Mouse (Mus musculus) embryonic facial prominence, embryonic 11.5 days (tissue): ENCODE results near the gene Tssk6. TPM values are rescaled to one million over a fixed set of nuclear protein-coding genes. Genes with fewer than 3 reads are reported as not detected.

Experiments
- ATAC-seq: fragments of 200-750 bp; cut with Nextera tagmentation; replicated peaks from 2 replicates; pipeline ENCODE4 v1.8.0; 2017; ENCODE audit warnings: low read depth; ENCODE audit not compliant: insufficient number of reproducible peaks, low FRiP score, low TSS enrichment
- DNase-seq: peaks from one replicate; pipeline ENCODE4 v3.0.0-alpha.2; 2015; ENCODE audit warnings: low spot score
- H3K27ac ChIP-seq: fragments of 300-500 bp; sonication (generic); replicated peaks from 2 replicates; pipeline ENCODE4 v1.5.1; 2014; ENCODE audit warnings: mild to moderate bottlenecking, low read depth, low read length, control low read depth
- H3K27me3 ChIP-seq: fragments of 300-500 bp; sonication (generic); 2 replicates; pipeline ENCODE4 v1.6.1; 2014; ENCODE audit warnings: mild to moderate bottlenecking, low read length, moderate library complexity, mixed read lengths; ENCODE audit not compliant: control insufficient read depth, insufficient read depth
- H3K36me3 ChIP-seq: fragments of 300-500 bp; sonication (generic); replicated peaks from 2 replicates; pipeline ENCODE4 v1.6.1; 2014; ENCODE audit warnings: low read depth, mild to moderate bottlenecking, low read length, moderate library complexity, mixed read lengths; ENCODE audit not compliant: control insufficient read depth, insufficient read depth
- H3K4me1 ChIP-seq: fragments of 300-500 bp; sonication (generic); 2 replicates; pipeline ENCODE4 v1.6.1; 2014; ENCODE audit warnings: low read length, mixed read lengths; ENCODE audit not compliant: control insufficient read depth, insufficient read depth
- H3K4me2 ChIP-seq: fragments of 300-500 bp; sonication (generic); 2 replicates; pipeline ENCODE4 v1.6.1; 2014; ENCODE audit warnings: low read depth, mild to moderate bottlenecking, control low read depth, low read length, moderate library complexity
- H3K4me3 ChIP-seq: fragments of 300-500 bp; sonication (generic); 2 replicates; pipeline ENCODE4 v1.5.1; 2014; ENCODE audit warnings: low read depth, low read length, control low read depth
- H3K9ac ChIP-seq: fragments of 300-500 bp; sonication (generic); replicated peaks from 2 replicates; pipeline ENCODE4 v1.6.1; 2014; ENCODE audit warnings: mild to moderate bottlenecking, control low read depth, low read length
- H3K9me3 ChIP-seq: fragments of 300-500 bp; sonication (generic); replicated peaks from 2 replicates; pipeline ENCODE4 v1.6.1; 2016; ENCODE audit warnings: mild to moderate bottlenecking, low read length, inconsistent platforms, mixed read lengths; ENCODE audit not compliant: control insufficient read depth
- WGBS: fragments of 180-500 bp; shearing (Covaris S2); extraction: QIAGEN DNeasy Blood & Tissue Kit; methylation state at CpG from one replicate; pipeline ENCODE4 v1.1.7; 2014; 5-methylcytosine and 5-hydroxymethylcytosine counted together
- polyA plus RNA-seq: library from polyadenylated mRNA; unstranded; fragments of >200 nt; fragmentation: Nextera tagmentation; extraction: Ambion mirVana; gene quantifications from 2 replicates; pipeline ENCODE4 v1.2.1, GENCODE M21; 2014

The Tssk6 gene
- polyA plus RNA-seq, 1 experiment from 2014 or later = 3.2 TPM

- no peaks in the 10 kb centered on the region for H3K4me1 ChIP-seq
- H3K36me3 ChIP-seq = peaks cover 22% of the 10 kb centered on the region
- WGBS = 89% methylated on average over 4 of the region's 4 CpGs
- H3K27ac ChIP-seq = no peak overlapping the region
- no peak overlapping the region for H3K9ac ChIP-seq
- H3K4me3 ChIP-seq = no peak overlapping the region
- no peak overlapping the region for H3K4me2 ChIP-seq
- H3K9me3 ChIP-seq = no peaks in the 10 kb centered on the region
- DNase-seq (no peak), ATAC-seq (no peak)
- H3K27me3 ChIP-seq = no peaks in the 10 kb centered on the region
Measured at GRCm38 (mm10) chr8:69914526-69914925, 12.5 kb downstream of the Tssk6 start.

- peak; percentile 38 for DNase-seq
- H3K4me3 ChIP-seq = no peak overlapping the region
- H3K9ac ChIP-seq = no peak overlapping the region
- H3K9me3 ChIP-seq = no peaks in the 10 kb centered on the region
- H3K4me2 ChIP-seq = no peak overlapping the region
- no peaks in the 10 kb centered on the region for H3K27me3 ChIP-seq
- ATAC-seq = no peak
- H3K36me3 ChIP-seq = peaks cover 19% of the 10 kb centered on the region
- WGBS = 53% methylated on average over 5 of the region's 5 CpGs
- peaks cover 2% of the 10 kb centered on the region; the same call in 1 of the 2 replicates for H3K4me1 ChIP-seq
- no peak overlapping the region for H3K27ac ChIP-seq
Measured at GRCm38 (mm10) chr8:69915748-69916147, 13.8 kb downstream of the Tssk6 start.

GRCm38 (mm10) chr8:69918506-69918905 lies 16.5 kb downstream of the Tssk6 start:
- no peak for ATAC-seq
- H3K4me2 ChIP-seq = no peak overlapping the region
- no peak overlapping the region for H3K4me3 ChIP-seq
- peaks cover 6% of the 10 kb centered on the region; the same call in 1 of the 2 replicates for H3K4me1 ChIP-seq
- no peaks in the 10 kb centered on the region for H3K9me3 ChIP-seq
- H3K27me3 ChIP-seq = no peaks in the 10 kb centered on the region
- no peak overlapping the region for H3K27ac ChIP-seq
- no peak for DNase-seq
- H3K9ac ChIP-seq = no peak overlapping the region
- peaks cover 9% of the 10 kb centered on the region for H3K36me3 ChIP-seq

- Histone ChIP-seq H3K36me3 (peaks cover 9% of the 10 kb centered on the region), H3K27ac (no peak overlapping the region), H3K9me3 (no peaks in the 10 kb centered on the region), H3K4me2 (no peak overlapping the region), H3K4me3 (no peak overlapping the region), H3K4me1 (peaks cover 6% of the 10 kb centered on the region; the same call in 1 of the 2 replicates), H3K27me3 (no peaks in the 10 kb centered on the region), H3K9ac (no peak overlapping the region)
- ATAC-seq (0 out of 2 replicates have a peak, but pooled peaks have one; percentile 31), DNase-seq (peak; percentile 90)
- WGBS = 75% methylated on average over 1 of the region's 1 CpGs
Measured at GRCm38 (mm10) chr8:69919010-69919409, 17.0 kb downstream of the Tssk6 start.

- no peak overlapping the region; the same call in 1 of the 2 replicates for H3K9ac ChIP-seq
- no peak overlapping the region for H3K4me2 ChIP-seq
- peak overlapping the region; percentile 29 for H3K27ac ChIP-seq
- no peaks in the 10 kb centered on the region for H3K27me3 ChIP-seq
- WGBS = 39% methylated on average over 11 of the region's 11 CpGs
- peaks cover 6% of the 10 kb centered on the region; the same call in 1 of the 2 replicates for H3K4me1 ChIP-seq
- H3K4me3 ChIP-seq = no peak overlapping the region
- no peaks in the 10 kb centered on the region for H3K9me3 ChIP-seq
- peak; percentile 88 for DNase-seq
- ATAC-seq = 0 out of 2 replicates have a peak, but pooled peaks have one; percentile 54
- peaks cover 2% of the 10 kb centered on the region; the same call in 1 of the 2 replicates for H3K36me3 ChIP-seq
Measured at GRCm38 (mm10) chr8:69919876-69920662, 18.1 kb downstream of the Tssk6 start.

- no peak overlapping the region for H3K4me3 ChIP-seq
- H3K4me1 ChIP-seq = peaks cover 6% of the 10 kb centered on the region; the same call in 1 of the 2 replicates
- H3K27ac ChIP-seq = peak overlapping the region; percentile 29
- no peaks in the 10 kb centered on the region; the same call in 1 of the 2 replicates for H3K36me3 ChIP-seq
- no peak overlapping the region for H3K4me2 ChIP-seq
- WGBS = 91% methylated on average over 2 of the region's 2 CpGs
- H3K9me3 ChIP-seq = no peaks in the 10 kb centered on the region
- ATAC-seq (no peak), DNase-seq (no peak)
- H3K9ac ChIP-seq = no peak overlapping the region; the same call in 1 of the 2 replicates
- H3K27me3 ChIP-seq = no peaks in the 10 kb centered on the region
Measured at GRCm38 (mm10) chr8:69921141-69921540, 19.2 kb downstream of the Tssk6 start.

GRCm38 (mm10) chr8:69923986-69924385 lies 22.0 kb downstream of the Tssk6 start:
- DNase-seq (no peak), ATAC-seq (no peak)
- Histone ChIP-seq H3K9me3 (no peaks in the 10 kb centered on the region), H3K27ac (no peak overlapping the region), H3K4me1 (peaks cover 6% of the 10 kb centered on the region; the same call in 1 of the 2 replicates), H3K4me2 (no peak overlapping the region), H3K4me3 (no peak overlapping the region), H3K36me3 (no peaks in the 10 kb centered on the region), H3K9ac (no peak overlapping the region), H3K27me3 (no peaks in the 10 kb centered on the region)
- WGBS = 91% methylated on average over 1 of the region's 1 CpGs

- H3K9me3 ChIP-seq = no peaks in the 10 kb centered on the region
- ATAC-seq = no peak
- no peaks in the 10 kb centered on the region for H3K27me3 ChIP-seq
- no peak for DNase-seq
- H3K9ac ChIP-seq = no peak overlapping the region
- H3K27ac ChIP-seq = no peak overlapping the region
- no peaks in the 10 kb centered on the region for H3K4me1 ChIP-seq
- no peak overlapping the region for H3K4me2 ChIP-seq
- H3K36me3 ChIP-seq = no peaks in the 10 kb centered on the region
- H3K4me3 ChIP-seq = no peak overlapping the region
Measured at GRCm38 (mm10) chr8:69926901-69927300, 24.9 kb downstream of the Tssk6 start.
